Mouse (Mus musculus) hindbrain, postnatal 0 days (tissue): ENCODE data around the gene Olfr954. TPM values are rescaled to one million over a fixed set of nuclear protein-coding genes. Genes with fewer than 3 reads are reported as not detected.
A peak's percentile ranks its signal among the peaks of the same experiment; 100 is the strongest.

Source experiments
- ATAC-seq: fragments of 200-750 bp; cut with Nextera tagmentation; 2 replicates; pipeline ENCODE4 v1.8.0; 2017; ENCODE audit warnings: mild to moderate bottlenecking, moderate TSS enrichment, moderate library complexity
- DNase-seq: peaks from one replicate; pipeline ENCODE4 v3.0.0-alpha.2; 2015; ENCODE audit warnings: low spot score
- H3K27ac ChIP-seq: fragments of 300-500 bp; sonication (generic); 2 replicates; pipeline ENCODE4 v1.5.1; 2014; ENCODE audit warnings: mild to moderate bottlenecking
- H3K27me3 ChIP-seq: fragments of 300-500 bp; sonication (generic); 2 replicates; pipeline ENCODE4 v1.6.1; 2014; ENCODE audit warnings: low read length, mixed read lengths; ENCODE audit not compliant: insufficient read depth
- H3K36me3 ChIP-seq: fragments of 300-500 bp; sonication (generic); 2 replicates; pipeline ENCODE4 v1.6.1; 2014; ENCODE audit warnings: low read length, mixed read lengths; ENCODE audit not compliant: insufficient read depth
- H3K4me1 ChIP-seq: fragments of 300-500 bp; sonication (generic); 2 replicates; pipeline ENCODE4 v1.6.1; 2014; ENCODE audit warnings: antibody characterized with exemption, low read length, mixed read lengths; ENCODE audit not compliant: insufficient read depth
- H3K4me2 ChIP-seq: fragments of 300-500 bp; sonication (generic); 2 replicates; pipeline ENCODE4 v1.6.1; 2014; ENCODE audit warnings: low read depth, mild to moderate bottlenecking, low read length, moderate library complexity, mixed read lengths
- H3K4me3 ChIP-seq: fragments of 300-500 bp; sonication (generic); 2 replicates; pipeline ENCODE4 v1.5.1; 2014; ENCODE audit warnings: low read length
- H3K9ac ChIP-seq: fragments of 300-500 bp; sonication (generic); replicated peaks from 2 replicates; pipeline ENCODE4 v1.6.1; 2014; ENCODE audit warnings: mild to moderate bottlenecking, low read length, moderate library complexity, mixed read lengths
- H3K9me3 ChIP-seq: fragments of 300-500 bp; sonication (generic); 2 replicates; pipeline ENCODE4 v1.6.1; 2016; ENCODE audit warnings: low read length, mixed read lengths
- CTCF ChIP-seq: IDR thresholded peaks from 2 replicates; pipeline ENCODE4 v1.5.1; 2016; ENCODE audit warnings: antibody characterized with exemption, control low read depth, low read depth
- WGBS: fragments of 180-500 bp; shearing (Covaris S2); extraction: QIAGEN DNeasy Blood & Tissue Kit; methylation state at CpG from one replicate; pipeline ENCODE4 v1.1.7; 2014; 5-methylcytosine and 5-hydroxymethylcytosine counted together
- polyA plus RNA-seq: library from polyadenylated mRNA; unstranded; fragments of >200 nt; fragmentation: Nextera tagmentation; extraction: Ambion mirVana; gene quantifications from 2 replicates; pipeline ENCODE4 v1.2.1, GENCODE M21; 2015
- total RNA-seq: library from RNA; depleted of rRNA; stranded (reverse); fragments of >200 nt; gene quantifications from 2 replicates; pipeline ENCODE4 v1.2.3, GENCODE M21; 2014; rRNA removed

Olfr954 gene
- total RNA-seq (not detected in 2 replicates), polyA plus RNA-seq (not detected in 2 replicates)

- no peak for TF ChIP-seq CTCF
- DNase-seq, result no peak
- H3K4me3 ChIP-seq, result no peak within 1 kb of the TSS
- H3K4me1 ChIP-seq, result no peaks in the 10 kb centered on the region
- H3K27ac ChIP-seq, result no peak within 1 kb of the TSS
- no peak within 1 kb of the TSS for H3K4me2 ChIP-seq
- no peaks in the 10 kb centered on the region for H3K27me3 ChIP-seq
- WGBS, result 86% methylated on average over 6 of the region's 6 CpGs
- H3K9ac ChIP-seq, result no peak within 1 kb of the TSS
- no peaks in the 10 kb centered on the region for H3K36me3 ChIP-seq
- ATAC-seq, result no peak
- H3K9me3 ChIP-seq, result no peaks in the 10 kb centered on the region
Measured at GRCm38 (mm10) chr9:39456401-39456800, at the start of gene Olfr954. TSS of gene Olfr954 (plus strand) at chr9:39456701.

GRCm38 (mm10) chr9:39427048-39427447, 29.5 kb upstream of the Olfr954 start, which contains the start of gene Olfr952:
TSS of gene Olfr952 (minus strand) at chr9:39427148.
- Histone ChIP-seq H3K4me2 (no peak within 1 kb of the TSS), H3K4me1 (no peaks in the 10 kb centered on the region), H3K9ac (no peak within 1 kb of the TSS), H3K27me3 (no peaks in the 10 kb centered on the region), H3K9me3 (no peaks in the 10 kb centered on the region), H3K4me3 (no peak within 1 kb of the TSS), H3K27ac (no peak within 1 kb of the TSS), H3K36me3 (no peaks in the 10 kb centered on the region)
- no peak for TF ChIP-seq CTCF
- DNase-seq (no peak), ATAC-seq (no peak)

GRCm38 (mm10) chr9:39471844-39472243, 15.3 kb downstream of the Olfr954 start, which contains the start of gene Olfr955:
TSS of gene Olfr955 (minus strand) at chr9:39471944.
- Histone ChIP-seq H3K9ac (no peak within 1 kb of the TSS), H3K4me2 (no peak within 1 kb of the TSS), H3K36me3 (no peaks in the 10 kb centered on the region), H3K4me1 (no peaks in the 10 kb centered on the region), H3K9me3 (no peaks in the 10 kb centered on the region), H3K27me3 (no peaks in the 10 kb centered on the region), H3K27ac (no peak within 1 kb of the TSS), H3K4me3 (no peak within 1 kb of the TSS)
- ATAC-seq (no peak), DNase-seq (no peak)
- 56% methylated on average over 1 of the region's 1 CpGs for WGBS
- TF ChIP-seq CTCF, result no peak

- Histone ChIP-seq H3K9me3 (no peaks in the 10 kb centered on the region), H3K27ac (no peak within 1 kb of the TSS), H3K4me2 (no peak within 1 kb of the TSS), H3K4me3 (no peak within 1 kb of the TSS), H3K27me3 (no peaks in the 10 kb centered on the region), H3K9ac (no peak within 1 kb of the TSS), H3K4me1 (no peaks in the 10 kb centered on the region), H3K36me3 (no peaks in the 10 kb centered on the region)
- WGBS, result 91% methylated on average over 2 of the region's 2 CpGs
- TF ChIP-seq CTCF, result no peak
- DNase-seq, result no peak
- ATAC-seq, result no peak
Measured at GRCm38 (mm10) chr9:39493895-39494294, 37.4 kb downstream of the Olfr954 start, which contains the start of gene Olfr44. TSS of gene Olfr44 (minus strand) at chr9:39493995.

- H3K36me3 ChIP-seq, result no peaks in the 10 kb centered on the region
- H3K4me3 ChIP-seq, result no peak overlapping the region
- peak; percentile 84 for TF ChIP-seq CTCF
- no peaks in the 10 kb centered on the region for H3K27me3 ChIP-seq
- 9% methylated on average over 6 of the region's 6 CpGs for WGBS
- peak; percentile 78 for ATAC-seq
- no peaks in the 10 kb centered on the region for H3K9me3 ChIP-seq
- no peaks in the 10 kb centered on the region for H3K4me1 ChIP-seq
- no peak overlapping the region for H3K9ac ChIP-seq
- peak; percentile 91 for DNase-seq
- H3K27ac ChIP-seq, result no peak overlapping the region
- H3K4me2 ChIP-seq, result no peak overlapping the region
Measured at GRCm38 (mm10) chr9:39508998-39509397, 52.5 kb downstream of the Olfr954 start.

- no peaks in the 10 kb centered on the region for H3K4me1 ChIP-seq
- H3K36me3 ChIP-seq, result no peaks in the 10 kb centered on the region
- H3K9me3 ChIP-seq, result no peaks in the 10 kb centered on the region
- TF ChIP-seq CTCF, result no peak
- ATAC-seq (peak; percentile 32; the same call in 1 of the 2 replicates), DNase-seq (no peak)
- WGBS, result 72% methylated on average over 9 of the region's 9 CpGs
- no peak overlapping the region for H3K4me2 ChIP-seq
- H3K27ac ChIP-seq, result no peak overlapping the region
- no peak overlapping the region for H3K9ac ChIP-seq
- no peak overlapping the region for H3K4me3 ChIP-seq
- no peaks in the 10 kb centered on the region for H3K27me3 ChIP-seq
Measured at GRCm38 (mm10) chr9:39509412-39509811, 52.9 kb downstream of the Olfr954 start.

Other genes starting within 250 kb of the Olfr954 start
- gene Olfr1537, start 206.7 kb upstream of the Olfr954 start, total RNA-seq, result not detected in 2 replicates
- not detected in 2 replicates for gene Olfr1537, start 206.7 kb upstream of the Olfr954 start, polyA plus RNA-seq
- not detected in 2 replicates for gene Olfr945, start 179.9 kb upstream of the Olfr954 start, total RNA-seq
- gene Olfr945, start 179.9 kb upstream of the Olfr954 start, polyA plus RNA-seq, result not detected in 2 replicates
- not detected in 2 replicates for gene Olfr948, start 130.7 kb upstream of the Olfr954 start, total RNA-seq
- not detected in 2 replicates for gene Olfr948, start 130.7 kb upstream of the Olfr954 start, polyA plus RNA-seq
- gene Olfr951, start 69.3 kb upstream of the Olfr954 start, total RNA-seq, result not detected in 2 replicates
- gene Olfr951, start 69.3 kb upstream of the Olfr954 start, polyA plus RNA-seq, result not detected in 2 replicates
- gene Olfr952, start 29.6 kb upstream of the Olfr954 start, total RNA-seq, result not detected in 2 replicates
- gene Olfr952, start 29.6 kb upstream of the Olfr954 start, polyA plus RNA-seq, result not detected in 2 replicates
- not detected in 2 replicates for gene Olfr955, start 15.2 kb downstream of the Olfr954 start, total RNA-seq
- gene Olfr955, start 15.2 kb downstream of the Olfr954 start, polyA plus RNA-seq, result not detected in 2 replicates
- not detected in 2 replicates for gene Olfr44, start 37.3 kb downstream of the Olfr954 start, total RNA-seq
- gene Olfr44, start 37.3 kb downstream of the Olfr954 start, polyA plus RNA-seq, result not detected in 2 replicates
- gene Olfr957, start 59.1 kb downstream of the Olfr954 start, total RNA-seq, result not detected in 2 replicates
- gene Olfr957, start 59.1 kb downstream of the Olfr954 start, polyA plus RNA-seq, result not detected in 2 replicates
- not detected in 2 replicates for gene Olfr958, start 97.4 kb downstream of the Olfr954 start, total RNA-seq
- not detected in 2 replicates for gene Olfr958, start 97.4 kb downstream of the Olfr954 start, polyA plus RNA-seq
- 3.6 TPM in 1 of 2 replicates, not detected in the other for gene Olfr959, start 118.9 kb downstream of the Olfr954 start, total RNA-seq
- gene Olfr959, start 118.9 kb downstream of the Olfr954 start, polyA plus RNA-seq, result not detected in 2 replicates
- gene AW551984, start 147.7 kb downstream of the Olfr954 start, total RNA-seq, result 234 and 241 TPM in 2 replicates
- 170 and 185 TPM in 2 replicates for gene AW551984, start 147.7 kb downstream of the Olfr954 start, polyA plus RNA-seq
- gene Olfr148, start 154.0 kb downstream of the Olfr954 start, total RNA-seq, result not detected in 2 replicates
- not detected in 2 replicates for gene Olfr148, start 154.0 kb downstream of the Olfr954 start, polyA plus RNA-seq
- not detected in 2 replicates for gene Olfr960, start 164.7 kb downstream of the Olfr954 start, total RNA-seq
- gene Olfr960, start 164.7 kb downstream of the Olfr954 start, polyA plus RNA-seq, result not detected in 2 replicates
- gene Olfr961, start 188.4 kb downstream of the Olfr954 start, total RNA-seq, result not detected in 2 replicates
- not detected in 2 replicates for gene Olfr961, start 188.4 kb downstream of the Olfr954 start, polyA plus RNA-seq
- not detected in 2 replicates for gene Olfr963, start 210.5 kb downstream of the Olfr954 start, total RNA-seq
- gene Olfr963, start 210.5 kb downstream of the Olfr954 start, polyA plus RNA-seq, result not detected in 2 replicates